Mouse (Mus musculus) forebrain, postnatal 0 days (tissue): ENCODE results near the gene Gm14085. TPM values are rescaled to one million over a fixed set of nuclear protein-coding genes. Genes with fewer than 3 reads are reported as not detected.
"Not testable (repeated sequence)": the region's sequence is repeated elsewhere in the genome, so short reads cannot be mapped to it uniquely, and the experiment has no call there.

Experiments
- ATAC-seq: fragments of 200-750 bp; cut with Nextera tagmentation; 2 replicates; pipeline ENCODE4 v1.8.0; 2017; ENCODE audit warnings: mild to moderate bottlenecking, moderate library complexity
- DNase-seq: peaks from one replicate; pipeline ENCODE4 v3.0.0-alpha.2; 2015
- H3K27ac ChIP-seq: fragments of 300-500 bp; sonication (generic); 2 replicates; pipeline ENCODE4 v1.5.1; 2014; ENCODE audit warnings: low read depth, mild to moderate bottlenecking, antibody characterized with exemption, low read length, moderate library complexity, mixed read lengths
- H3K27me3 ChIP-seq: fragments of 300-500 bp; sonication (generic); 2 replicates; pipeline ENCODE4 v1.6.1; 2014; ENCODE audit warnings: mild to moderate bottlenecking, low read length, mixed read lengths; ENCODE audit not compliant: insufficient read depth
- H3K36me3 ChIP-seq: fragments of 300-500 bp; sonication (generic); 2 replicates; pipeline ENCODE4 v1.6.1; 2014; ENCODE audit warnings: mild to moderate bottlenecking, moderate library complexity; ENCODE audit not compliant: insufficient read depth
- H3K4me1 ChIP-seq: fragments of 300-500 bp; sonication (generic); 2 replicates; pipeline ENCODE4 v1.6.1; 2014; ENCODE audit warnings: antibody characterized with exemption; ENCODE audit not compliant: insufficient read depth
- H3K4me2 ChIP-seq: fragments of 300-500 bp; sonication (generic); 2 replicates; pipeline ENCODE4 v1.6.1; 2014; ENCODE audit warnings: low read depth, mild to moderate bottlenecking, moderate library complexity
- H3K4me3 ChIP-seq: fragments of 300-500 bp; sonication (generic); 2 replicates; pipeline ENCODE4 v1.5.1; 2014; ENCODE audit warnings: low read depth, low read length, mixed read lengths
- H3K9ac ChIP-seq: fragments of 300-500 bp; sonication (generic); 2 replicates; pipeline ENCODE4 v1.6.1; 2014; ENCODE audit warnings: mild to moderate bottlenecking
- H3K9me3 ChIP-seq: fragments of 300-500 bp; sonication (generic); 2 replicates; pipeline ENCODE4 v1.6.1; 2016; ENCODE audit warnings: low read length
- CTCF ChIP-seq: sonication (generic); IDR thresholded peaks from 2 replicates; pipeline ENCODE4 v1.5.1; 2016; ENCODE audit warnings: antibody characterized with exemption, control low read depth, low read depth
- WGBS: fragments of 180-500 bp; shearing (Covaris S2); extraction: QIAGEN DNeasy Blood & Tissue Kit; methylation state at CpG from one replicate; pipeline ENCODE4 v1.1.7; 2014; 5-methylcytosine and 5-hydroxymethylcytosine counted together
- polyA plus RNA-seq: library from polyadenylated mRNA; unstranded; fragments of >200 nt; fragmentation: Nextera tagmentation; extraction: Ambion mirVana; gene quantifications from 2 replicates; pipeline ENCODE4 v1.2.1, GENCODE M21; 2015
- total RNA-seq: library from RNA; depleted of rRNA; stranded (reverse); fragments of >200 nt; gene quantifications from 2 replicates; pipeline ENCODE4 v1.2.3, GENCODE M21; 2014

The Gm14085 gene
- total and polyA plus RNA-seq, 2 experiments from 2014 or later = not detected

- peak; percentile 78 for TF ChIP-seq CTCF
- Histone ChIP-seq H3K27ac (no peak overlapping the region), H3K4me1 (no peaks in the 10 kb centered on the region), H3K27me3 (no peaks in the 10 kb centered on the region), H3K36me3 (no peaks in the 10 kb centered on the region), H3K9me3 (no peaks in the 10 kb centered on the region), H3K4me3 (peak overlapping the region; percentile 56), H3K9ac (peak overlapping the region; percentile 59), H3K4me2 (peak overlapping the region; percentile 94)
- WGBS = under 1% methylated on average over 45 of the region's 46 CpGs
- peak; percentile 99 for ATAC-seq
- DNase-seq = peak; percentile 83
Measured at GRCm38 (mm10) chr2:122467351-122468013, 17.3 kb upstream of the Gm14085 start.

- DNase-seq = no peak
- WGBS = 85% methylated on average over 3 of the region's 3 CpGs
- ATAC-seq = no peak
Measured at GRCm38 (mm10) chr2:122469221-122469620, 15.5 kb upstream of the Gm14085 start.

GRCm38 (mm10) chr2:122476585-122476984 lies 8.2 kb upstream of the Gm14085 start:
- Histone ChIP-seq H3K4me1 (no peaks in the 10 kb centered on the region), H3K4me3 (no peak overlapping the region), H3K27ac (no peak overlapping the region), H3K9me3 (no peaks in the 10 kb centered on the region), H3K36me3 (no peaks in the 10 kb centered on the region), H3K9ac (no peak overlapping the region), H3K4me2 (no peak overlapping the region), H3K27me3 (no peaks in the 10 kb centered on the region)
- ATAC-seq (no peak), DNase-seq (no peak)
- no peak for TF ChIP-seq CTCF

More at GRCm38 (mm10) chr2:122469221-122469620, 15.5 kb upstream of the Gm14085 start:
- no peak for TF ChIP-seq CTCF
- Histone ChIP-seq H3K9me3 (no peaks in the 10 kb centered on the region), H3K4me2 (no peak overlapping the region), H3K4me3 (no peak overlapping the region), H3K4me1 (no peaks in the 10 kb centered on the region), H3K27ac (no peak overlapping the region), H3K9ac (no peak overlapping the region), H3K27me3 (no peaks in the 10 kb centered on the region), H3K36me3 (no peaks in the 10 kb centered on the region)

- ATAC-seq, H3K9ac ChIP-seq, H3K4me3 ChIP-seq, H3K36me3 ChIP-seq, H3K4me2 ChIP-seq, H3K4me1 ChIP-seq, H3K9me3 ChIP-seq, DNase-seq, H3K27me3 ChIP-seq, H3K27ac ChIP-seq: not testable (repeated sequence)
- 64% methylated on average over 1 of the region's 1 CpGs for WGBS
Measured at GRCm38 (mm10) chr2:122483787-122484186, 954 bp upstream of the Gm14085 start.

- H3K4me3 ChIP-seq, H3K4me2 ChIP-seq, DNase-seq, H3K4me1 ChIP-seq, H3K27me3 ChIP-seq, H3K27ac ChIP-seq, H3K9me3 ChIP-seq, ATAC-seq, H3K36me3 ChIP-seq, H3K9ac ChIP-seq: not testable (repeated sequence)
- 11% methylated on average over 1 of the region's 3 CpGs for WGBS
Measured at GRCm38 (mm10) chr2:122485654-122486053, 913 bp downstream of the Gm14085 start.

- not testable (repeated sequence) for H3K4me3 ChIP-seq, H3K27me3 ChIP-seq, ATAC-seq, H3K27ac ChIP-seq, H3K9ac ChIP-seq, DNase-seq, H3K36me3 ChIP-seq, H3K4me1 ChIP-seq, H3K4me2 ChIP-seq, H3K9me3 ChIP-seq
Measured at GRCm38 (mm10) chr2:122486122-122486521, 1.4 kb downstream of the Gm14085 start.

- no peak for TF ChIP-seq CTCF
- Histone ChIP-seq H3K9me3 (no peaks in the 10 kb centered on the region), H3K36me3 (no peaks in the 10 kb centered on the region), H3K9ac (no peak overlapping the region), H3K27me3 (no peaks in the 10 kb centered on the region), H3K27ac (no peak overlapping the region), H3K4me1 (no peaks in the 10 kb centered on the region), H3K4me3 (no peak overlapping the region), H3K4me2 (no peak overlapping the region)
- 86% methylated on average over 2 of the region's 2 CpGs for WGBS
- ATAC-seq = no peak
- DNase-seq = no peak
Measured at GRCm38 (mm10) chr2:122486674-122487073, 1.9 kb downstream of the Gm14085 start.

- H3K9me3 ChIP-seq, H3K9ac ChIP-seq, H3K4me1 ChIP-seq, DNase-seq, H3K4me3 ChIP-seq, H3K27ac ChIP-seq, H3K36me3 ChIP-seq, H3K27me3 ChIP-seq, H3K4me2 ChIP-seq, ATAC-seq: not testable (repeated sequence)
- 90% methylated on average over 1 of the region's 1 CpGs for WGBS
Measured at GRCm38 (mm10) chr2:122529696-122530095, 45.0 kb downstream of the Gm14085 start.
